Mouse (Mus musculus): ENCODE results near the gene Rdh11. TPM values are rescaled to one million over a fixed set of nuclear protein-coding genes. Genes with fewer than 3 reads are reported as not detected.

Gene Rdh11
- total RNA-seq (2023) = 10 to 100 TPM; 17.3 to 18.9 TPM

GRCm38 (mm10) chr12:79192193-79192592 is at the start of gene Rdh11:
Rdh11 (minus strand) TSS chr12:79192293.

GRCm38 (mm10) chr12:79208703-79209464 is 16.8 kb upstream of the Rdh11 start, which contains the start of gene Rdh12:
Rdh12 (plus strand) TSS chr12:79208914.

GRCm38 (mm10) chr12:79172019-79172941 is 19.8 kb downstream of the Rdh11 start, which contains the start of gene Vti1b:
Vti1b (minus strand) TSS chr12:79172667.

DNA sequence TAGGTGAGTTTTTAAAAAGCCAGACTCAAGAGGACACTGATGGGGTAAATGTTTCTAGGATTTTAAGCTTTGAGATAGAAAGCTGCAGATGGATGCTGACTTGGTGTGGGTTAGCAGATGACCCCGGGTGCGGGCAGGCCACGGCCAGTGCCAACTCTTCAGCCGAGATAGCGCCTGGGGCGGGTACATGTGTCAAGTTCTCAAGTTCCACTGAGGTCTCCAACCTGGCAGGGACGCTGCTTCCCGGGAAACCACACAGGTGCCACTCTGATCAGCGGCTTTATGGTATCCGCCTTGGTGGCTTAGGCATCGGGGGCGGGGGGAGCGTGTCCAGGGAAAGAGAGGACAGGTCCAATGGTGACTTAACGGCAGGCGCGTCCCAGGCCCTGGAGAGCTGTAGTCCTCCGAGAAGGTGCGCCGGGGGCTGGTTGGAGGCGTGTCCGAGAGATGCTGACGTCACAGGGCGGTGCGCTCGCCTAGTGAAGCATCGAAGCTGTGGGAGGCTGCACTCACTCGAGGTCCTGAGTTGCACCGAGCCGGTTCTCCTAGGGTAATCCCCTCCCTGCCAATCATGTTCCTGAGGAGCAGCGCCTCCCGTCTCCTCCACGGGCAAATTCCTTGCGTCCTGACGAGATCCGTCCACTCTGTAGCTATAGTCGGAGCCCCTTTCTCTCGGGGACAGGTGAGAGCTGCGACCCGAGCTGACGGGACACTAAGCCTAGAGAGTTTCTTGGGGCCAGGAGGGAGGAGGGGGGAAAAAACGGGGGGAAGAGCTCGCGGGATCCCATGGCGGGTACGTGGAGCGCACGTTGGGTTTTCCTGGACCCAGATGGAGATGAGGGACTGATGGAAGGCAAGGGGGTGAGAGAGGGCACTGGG is 61.6 kb downstream of the Rdh11 start, which contains the start of gene Arg2:
Gene Arg2 (plus strand): TSS at position 479 of the 879 bp plus-strand sequence.

Other genes with a start within 250 kb of the Rdh11 start
- gene Tmem229b, start 184.7 kb downstream of the Rdh11 start, total RNA-seq (2023) = 10 to 100 TPM; 55.7 to 61.1 TPM
- under 1 TPM; 0.61 to 0.86 TPM for gene Plekhh1, start 163.1 kb downstream of the Rdh11 start, total RNA-seq (2023)
- 1 to 10 TPM; 7.1 TPM for gene Pigh, start 102.6 kb downstream of the Rdh11 start, total RNA-seq (2023)
- not detected for gene Arg2, start 61.5 kb downstream of the Rdh11 start, total RNA-seq (2023)
- 10 to 100 TPM; 78.3 to 79.4 TPM for gene Vti1b, start 19.6 kb downstream of the Rdh11 start, total RNA-seq (2023)
- gene Rdh12, start 16.6 kb upstream of the Rdh11 start, total RNA-seq (2023) = 1 to 10 TPM; 1.7 to 2.9 TPM
- gene Zfyve26, start 104.0 kb upstream of the Rdh11 start, total RNA-seq (2023) = 10 to 100 TPM; 78.1 to 80.6 TPM
- under 1 TPM; 0.32 to 0.47 TPM for gene Rad51b, start 105.0 kb upstream of the Rdh11 start, total RNA-seq (2023)